ENCODE assay signal across 18 mouse cellular contexts in genomic region chr6:37903810-37904209, GRCm38 (mm10). TPM values are rescaled to one million over a fixed set of nuclear protein-coding genes. Genes with fewer than 3 reads are reported as not detected.
DNase-seq lines count a peak whose midpoint lies in the region; ATAC-seq and TF ChIP-seq lines count a peak whose summit lies in the region.
"Had no signal": no experiment of that assay in that cellular context is flagged by ENCODE, and none has a peak within 500 bp of the region (broad histone marks: within the 10 kb centered on the region; RNA-seq: fewer than 3 reads in every experiment).

No protein-coding gene starts in this region.

- H3K9ac ChIP-seq in intestine, postnatal 0 days (ENCODE audit: low read depth, low read length): no peak overlapping the region
- no peak overlapping the region for H3K9ac ChIP-seq in intestine, embryonic 15.5 days
- H3K9ac ChIP-seq in lung, postnatal 0 days (replicated peaks; ENCODE audit: low read depth): no peak overlapping the region
- no peak overlapping the region for H3K9ac ChIP-seq in stomach, postnatal 0 days (ENCODE audit: low read length)
- H3K9ac ChIP-seq: forebrain, embryonic 12.5 days; heart, embryonic 12.5 days; limb, embryonic 12.5 days; lung, embryonic 14.5 days; midbrain, embryonic 12.5 days had no signal

- H3K9me3 ChIP-seq in intestine, postnatal 0 days (ENCODE audit: control insufficient read depth): no peaks in the 10 kb centered on the region
- H3K9me3 ChIP-seq in intestine, embryonic 15.5 days: no peaks in the 10 kb centered on the region
- no peaks in the 10 kb centered on the region for H3K9me3 ChIP-seq in lung, postnatal 0 days (ENCODE audit: low read length)
- H3K9me3 ChIP-seq in G1E (replicated peaks): no peaks in the 10 kb centered on the region
- H3K9me3 ChIP-seq in stomach, postnatal 0 days (ENCODE audit: control insufficient read depth, low read length): no peaks in the 10 kb centered on the region
- H3K9me3 ChIP-seq: forebrain, embryonic 12.5 days; heart, embryonic 12.5 days; limb, embryonic 12.5 days had no signal

- H3K27ac ChIP-seq in intestine, postnatal 0 days (ENCODE audit: low read depth, low read length): no peak overlapping the region
- no peak overlapping the region for H3K27ac ChIP-seq in intestine, embryonic 15.5 days
- no peak overlapping the region for H3K27ac ChIP-seq in lung, postnatal 0 days (ENCODE audit: low read length)
- no peak overlapping the region for H3K27ac ChIP-seq in stomach, postnatal 0 days (replicated peaks)
- H3K27ac ChIP-seq: forebrain, embryonic 12.5 days; limb, embryonic 12.5 days; macrophage; midbrain, embryonic 12.5 days had no signal

- H3K4me1 ChIP-seq in intestine, postnatal 0 days (replicated peaks; ENCODE audit: control insufficient read depth, insufficient read depth, low read length): peaks cover 4% of the 10 kb centered on the region; the same call in 1 of the 2 replicates
- H3K4me1 ChIP-seq in intestine, embryonic 15.5 days (replicated peaks): no peaks in the 10 kb centered on the region
- no peaks in the 10 kb centered on the region for H3K4me1 ChIP-seq in lung, postnatal 0 days (ENCODE audit: insufficient read depth, low read depth, low read length)
- H3K4me1 ChIP-seq in lung, adult 2 months (ENCODE audit: control insufficient read depth, insufficient read depth, low read length): no peaks in the 10 kb centered on the region
- H3K4me1 ChIP-seq in G1E (ENCODE audit: insufficient read depth, low read depth, low read length): no peaks in the 10 kb centered on the region
- no peaks in the 10 kb centered on the region for H3K4me1 ChIP-seq in stomach, postnatal 0 days (replicated peaks; ENCODE audit: control insufficient read depth, insufficient read depth)
- H3K4me1 ChIP-seq: forebrain, embryonic 12.5 days; heart, embryonic 12.5 days; limb, embryonic 12.5 days; midbrain, embryonic 12.5 days had no signal

- 79% methylated on average over 1 of the region's 1 CpGs for WGBS in intestine, postnatal 0 days
- 76% methylated on average over 1 of the region's 1 CpGs for WGBS in intestine, embryonic 15.5 days
- 81% methylated on average over 1 of the region's 1 CpGs for WGBS in lung, postnatal 0 days
- WGBS in lung, adult 2 months: 92% methylated on average over 1 of the region's 1 CpGs
- WGBS in stomach, postnatal 0 days: 85% methylated on average over 1 of the region's 1 CpGs

- ATAC-seq in intestine, postnatal 0 days: no peak
- no peak for ATAC-seq in intestine, embryonic 15.5 days
- no peak for ATAC-seq in lung, postnatal 0 days
- ATAC-seq in G1E (ENCODE audit: extremely low read depth, insufficient number of reproducible peaks, low FRiP score, poor library complexity, severe bottlenecking): no peak
- ATAC-seq in stomach, postnatal 0 days (ENCODE audit: low FRiP score, low TSS enrichment): no peak

- TF ChIP-seq CTCF in intestine, postnatal 0 days (IDR thresholded peaks at IDR 0.05; ENCODE audit: low read depth): peak; percentile 33
- peak; percentile 19; the same call in 1 of the 2 replicates for TF ChIP-seq CTCF in lung, postnatal 0 days (IDR thresholded peaks at IDR 0.05)
- no peak for TF ChIP-seq CTCF in lung, adult 2 months (IDR thresholded peaks at IDR 0.05; ENCODE audit: insufficient read depth, low read length)
- 0 out of 2 replicates have a peak, but pooled peaks have one; percentile 5 for TF ChIP-seq CTCF in G1E (IDR thresholded peaks at IDR 0.05; ENCODE audit: low read depth, low read length)
- TF ChIP-seq CTCF in stomach, postnatal 0 days (IDR thresholded peaks at IDR 0.05; ENCODE audit: low read depth): peak; percentile 37

- DNase-seq in lung, postnatal 0 days (ENCODE audit: low spot score): no peak
- DNase-seq in lung, adult 2 months: no peak
- no peak for DNase-seq in G1E (ENCODE audit: low spot score)
- DNase-seq in stomach, postnatal 0 days (ENCODE audit: low spot score): no peak
- no peak for DNase-seq in embryo, embryonic 9.5 days (ENCODE audit: extremely low spot score)
- DNase-seq: cerebellum, postnatal 14 days; embryo, embryonic 11 days; gastrocnemius, postnatal 25 days; heart, postnatal 4 days; kidney, postnatal 10 days; lung, embryonic 14.5 days had no signal

- peaks cover 14% of the 10 kb centered on the region for H3K36me3 ChIP-seq in intestine, postnatal 0 days (ENCODE audit: control insufficient read depth, insufficient read depth)
- 0 out of 2 replicates have a peak, but pooled peaks cover 3% of the 10 kb centered on the region for H3K36me3 ChIP-seq in intestine, embryonic 15.5 days
- H3K36me3 ChIP-seq in lung, postnatal 0 days (ENCODE audit: insufficient read depth, low read length): 0 out of 2 replicates have a peak, but pooled peaks cover 6% of the 10 kb centered on the region
- peaks cover 29% of the 10 kb centered on the region for H3K36me3 ChIP-seq in G1E (replicated peaks)
- peaks cover 3% of the 10 kb centered on the region; the same call in 1 of the 2 replicates for H3K36me3 ChIP-seq in stomach, postnatal 0 days (ENCODE audit: control insufficient read depth, insufficient read depth, low read length)

- TF ChIP-seq EP300 in lung, postnatal 0 days (IDR thresholded peaks at IDR 0.05): no peak
- no peak for TF ChIP-seq EP300 in stomach, postnatal 0 days (optimal IDR thresholded peaks at IDR 0.05)

- H3K27me3 ChIP-seq in intestine, postnatal 0 days (replicated peaks; ENCODE audit: control insufficient read depth, insufficient read depth, low read length): no peaks in the 10 kb centered on the region
- no peaks in the 10 kb centered on the region for H3K27me3 ChIP-seq in intestine, embryonic 15.5 days (replicated peaks)
- H3K27me3 ChIP-seq in lung, postnatal 0 days (replicated peaks; ENCODE audit: insufficient read depth, low read length): no peaks in the 10 kb centered on the region
- no peaks in the 10 kb centered on the region for H3K27me3 ChIP-seq in G1E (ENCODE audit: insufficient read depth, low read length)
- H3K27me3 ChIP-seq in stomach, postnatal 0 days (ENCODE audit: control insufficient read depth, insufficient read depth, low read length): no peaks in the 10 kb centered on the region
- H3K27me3 ChIP-seq: forebrain, embryonic 12.5 days; heart, embryonic 12.5 days; limb, embryonic 12.5 days; midbrain, embryonic 12.5 days had no signal

- TF ChIP-seq POLR2A in lung, adult 2 months (IDR thresholded peaks at IDR 0.05; ENCODE audit: borderline replicate concordance, extremely low read depth, low read depth, low read length): no peak

- no peak overlapping the region for H3K4me2 ChIP-seq in intestine, postnatal 0 days (replicated peaks; ENCODE audit: low read depth)
- H3K4me2 ChIP-seq in intestine, embryonic 15.5 days (replicated peaks): no peak overlapping the region
- no peak overlapping the region for H3K4me2 ChIP-seq in lung, postnatal 0 days (replicated peaks; ENCODE audit: low read depth, low read length)
- H3K4me2 ChIP-seq in stomach, postnatal 0 days (replicated peaks; ENCODE audit: low read depth): no peak overlapping the region
- H3K4me2 ChIP-seq: forebrain, embryonic 12.5 days; heart, embryonic 12.5 days; limb, embryonic 12.5 days; lung, embryonic 14.5 days; midbrain, embryonic 12.5 days had no signal

- H3K4me3 ChIP-seq in intestine, postnatal 0 days (ENCODE audit: low read depth, low read length): no peak overlapping the region
- H3K4me3 ChIP-seq in intestine, embryonic 15.5 days (replicated peaks): no peak overlapping the region
- no peak overlapping the region for H3K4me3 ChIP-seq in lung, postnatal 0 days (ENCODE audit: low read depth, low read length)
- no peak overlapping the region for H3K4me3 ChIP-seq in lung, adult 2 months (replicated peaks; ENCODE audit: extremely low read depth, low read depth, low read length)
- H3K4me3 ChIP-seq in G1E (ENCODE audit: low read depth, low read length): no peak overlapping the region
- H3K4me3 ChIP-seq in stomach, postnatal 0 days (ENCODE audit: low read depth, low read length): no peak overlapping the region
- H3K4me3 ChIP-seq: forebrain, embryonic 12.5 days; heart, embryonic 12.5 days; limb, embryonic 12.5 days; midbrain, embryonic 12.5 days had no signal

RNA-seq across cellular contexts. Expression of gene Trim24, which starts 33.2 kb away (rescaled TPM):
- polyA plus RNA-seq in intestine, postnatal 0 days (2015; fragmentation: Nextera tagmentation; extraction: Ambion mirVana): 5.3 and 6.1 TPM in 2 replicates
- 9.0 and 9.3 TPM in 2 replicates for polyA plus RNA-seq in intestine, embryonic 15.5 days (2015; fragmentation: Nextera tagmentation; extraction: Ambion mirVana)
- 5.6 and 5.8 TPM in 2 replicates for polyA plus RNA-seq in lung, postnatal 0 days (2015; fragmentation: Nextera tagmentation; extraction: Ambion mirVana)
- polyA plus RNA-seq in lung, adult 2 months (2012; rRNA removed): 11.7 and 12.4 TPM in 2 replicates
- total RNA-seq in G1E (2014; fragmentation: Nextera tagmentation): 63.1 and 65.7 TPM in 2 replicates
- total RNA-seq in G1E (2017): 24.1 and 25.0 TPM in 2 replicates
- polyA plus RNA-seq in G1E (2012): 7.0 and 9.1 TPM in 2 replicates
- polyA plus RNA-seq in stomach, postnatal 0 days (2015; fragmentation: Nextera tagmentation; extraction: Ambion mirVana): 5.6 and 6.4 TPM in 2 replicates
